19 mouse cellular contexts compared by ENCODE assay signal in the genomic region with DNA sequence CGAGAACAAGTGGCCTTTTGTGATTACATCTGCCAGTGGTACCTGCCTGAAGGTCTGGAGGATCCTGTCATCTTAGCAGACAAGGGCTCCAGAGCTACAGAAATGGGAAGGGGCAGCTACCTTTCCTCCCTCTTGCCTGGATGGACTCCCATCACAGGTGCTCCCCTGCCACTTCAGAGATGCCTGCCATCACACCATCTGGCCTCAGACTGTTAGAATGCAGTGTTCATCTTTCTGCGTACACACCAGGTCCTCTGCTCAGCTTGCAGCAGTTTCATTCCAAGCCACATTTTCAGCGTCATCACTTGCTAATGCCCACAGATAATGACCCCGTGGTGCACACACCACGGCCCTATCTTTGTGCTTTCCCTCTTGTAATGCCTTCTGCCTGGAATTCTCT.
DNase-seq lines count a peak whose midpoint lies in the region; ATAC-seq and TF ChIP-seq lines count a peak whose summit lies in the region.
"Had no signal": no experiment of that assay in that cellular context is flagged by ENCODE, and none has a peak within 500 bp of the region (broad histone marks: within the 10 kb centered on the region; RNA-seq: fewer than 3 reads in every experiment).

No protein-coding gene starts in this region.

- no peak for ATAC-seq in cerebellum, adult (ENCODE audit: insufficient number of reproducible peaks, low FRiP score, low TSS enrichment)
- ATAC-seq in kidney, embryonic 14.5 days (ENCODE audit: low FRiP score, low TSS enrichment) = no peak
- ATAC-seq: forebrain, embryonic 13.5 days; forebrain, embryonic 15.5 days; forebrain, postnatal 0 days had no signal

- no peak overlapping the region for H3K9ac ChIP-seq in kidney, embryonic 14.5 days (ENCODE audit: low read depth, low read length)
- H3K9ac ChIP-seq: embryonic facial prominence, embryonic 13.5 days; embryonic facial prominence, embryonic 15.5 days; forebrain, embryonic 13.5 days; forebrain, embryonic 15.5 days; forebrain, postnatal 0 days had no signal

- no peak for TF ChIP-seq CTCF in embryonic fibroblast, embryonic 13.5 days (IDR thresholded peaks at IDR 0.05; ENCODE audit: borderline replicate concordance, insufficient read depth, low read length)

- H3K9me3 ChIP-seq in kidney, embryonic 14.5 days (ENCODE audit: control insufficient read depth, low read length) = no peaks in the 10 kb centered on the region
- H3K9me3 ChIP-seq: embryonic facial prominence, embryonic 13.5 days; embryonic facial prominence, embryonic 15.5 days; forebrain, embryonic 13.5 days; forebrain, embryonic 15.5 days had no signal

- H3K36me3 ChIP-seq in kidney, embryonic 14.5 days (ENCODE audit: control insufficient read depth, insufficient read depth, low read length) = no peaks in the 10 kb centered on the region
- H3K36me3 ChIP-seq: embryonic facial prominence, embryonic 13.5 days; embryonic facial prominence, embryonic 15.5 days; forebrain, embryonic 15.5 days had no signal

- no peak overlapping the region for H3K4me2 ChIP-seq in kidney, embryonic 14.5 days (replicated peaks; ENCODE audit: low read depth, low read length)
- H3K4me2 ChIP-seq: embryonic facial prominence, embryonic 13.5 days; embryonic facial prominence, embryonic 15.5 days; forebrain, embryonic 13.5 days; forebrain, embryonic 15.5 days had no signal

- H3K4me1 ChIP-seq in embryonic fibroblast, embryonic 13.5 days (ENCODE audit: control insufficient read depth, insufficient read depth, low read length) = no peaks in the 10 kb centered on the region; the same call in 1 of the 2 replicates
- H3K4me1 ChIP-seq in kidney, embryonic 14.5 days (ENCODE audit: control insufficient read depth, insufficient read depth, low read length) = 0 out of 2 replicates have a peak, but pooled peaks cover 3% of the 10 kb centered on the region
- H3K4me1 ChIP-seq: embryonic facial prominence, embryonic 13.5 days; embryonic facial prominence, embryonic 15.5 days; forebrain, embryonic 13.5 days; forebrain, embryonic 15.5 days had no signal

- peak overlapping the region; percentile 43; the same call in 1 of the 2 replicates for H3K27ac ChIP-seq in embryonic fibroblast, embryonic 13.5 days (ENCODE audit: insufficient read depth, low read length)
- H3K27ac ChIP-seq in kidney, embryonic 14.5 days (ENCODE audit: low read depth, low read length) = no peak overlapping the region
- H3K27ac ChIP-seq: embryonic facial prominence, embryonic 13.5 days; embryonic facial prominence, embryonic 15.5 days; forebrain, embryonic 13.5 days; forebrain, embryonic 15.5 days had no signal

- no peak for TF ChIP-seq POLR2A in embryonic fibroblast, embryonic 13.5 days (IDR thresholded peaks at IDR 0.05; ENCODE audit: low read depth, low read length)

- H3K4me3 ChIP-seq in embryonic fibroblast, embryonic 13.5 days (ENCODE audit: insufficient read depth, low read length) = no peak overlapping the region
- no peak overlapping the region for H3K4me3 ChIP-seq in kidney, embryonic 14.5 days (ENCODE audit: low read length)
- H3K4me3 ChIP-seq: embryonic facial prominence, embryonic 13.5 days; embryonic facial prominence, embryonic 15.5 days; forebrain, embryonic 13.5 days; forebrain, embryonic 15.5 days had no signal

- H3K27me3 ChIP-seq in kidney, embryonic 14.5 days (ENCODE audit: control insufficient read depth, insufficient read depth, low read length) = no peaks in the 10 kb centered on the region
- H3K27me3 ChIP-seq: embryonic facial prominence, embryonic 13.5 days; embryonic facial prominence, embryonic 15.5 days; forebrain, embryonic 13.5 days; forebrain, embryonic 15.5 days had no signal

- intact Hi-C loops in heart, postnatal 25 days (cut with DNase I) = no loop called here

- DNase-seq in cerebellum, postnatal 14 days = peak; percentile 27 to 62
- peak; percentile 55 for DNase-seq in heart, adult 11 months
- no peak for DNase-seq in heart, postnatal 25 days (ENCODE audit: low spot score)
- peak; percentile 3 for DNase-seq in brain, adult 2 months (ENCODE audit: low read depth, low spot score)
- DNase-seq: adrenal gland, adult 2 months; adrenal gland, postnatal 10 days; adrenal gland, postnatal 25 days; cerebellum, adult 18-20 months; cerebellum, adult 8-10 months; cerebellum, adult 9-11 months; embryo, embryonic 11 days; forebrain, postnatal 0 days had no signal

- 76% methylated on average over 5 of the region's 5 CpGs for whole genome bisulfite sequencing in kidney, embryonic 14.5 days
